Mouse (Mus musculus): ENCODE measurements around the gene Havcr2.

DNA sequence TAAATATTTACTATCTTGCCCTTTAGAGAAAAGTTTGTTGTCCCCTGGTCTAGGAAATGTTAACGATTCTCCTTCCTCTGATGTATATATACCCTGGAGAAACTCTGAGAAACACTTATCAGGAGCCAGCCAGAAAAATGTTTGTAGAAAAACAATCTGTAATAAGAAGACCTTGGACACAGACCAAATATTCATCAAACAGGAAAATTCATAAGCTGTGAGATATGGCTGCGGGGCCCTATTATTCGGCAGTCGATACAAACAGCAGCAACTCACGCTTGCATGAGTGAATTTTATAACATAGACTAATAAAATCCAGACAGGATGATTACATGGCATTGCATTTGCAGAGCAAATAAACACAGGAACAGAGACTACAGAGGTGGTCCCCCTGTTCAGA is 35.9 kb upstream of the Havcr2 start:
- TF ChIP-seq CTCF (IDR thresholded peaks at IDR 0.05; ENCODE audit: low read depth) = no peak
- no peak for TF ChIP-seq EP300 (optimal IDR thresholded peaks at IDR 0.05)
